Mouse (Mus musculus) C2C12 (cell line): ENCODE measurements around the gene Rab23.

Experiments used
- CTCF ChIP-seq: IDR thresholded peaks from one replicate; pipeline ENCODE4 v1.5.1; 2011; ENCODE audit not compliant: control insufficient read depth, insufficient read depth, insufficient read length
- FOSL1 ChIP-seq: IDR thresholded peaks from one replicate; pipeline ENCODE4 v1.8.0; 2011; ENCODE audit warnings: mild to moderate bottlenecking, low read length; ENCODE audit not compliant: poor library complexity, insufficient read depth, severe bottlenecking

- TF ChIP-seq CTCF: no peak
- TF ChIP-seq FOSL1: no peak
Observed at GRCm38 (mm10) chr1:33738281-33738680, 18.6 kb downstream of the Rab23 start.
